24 mouse cellular contexts compared by ENCODE assay signal in genomic region chr5:118732221-118732620, GRCm38 (mm10).
DNase-seq lines count a peak whose midpoint lies in the region; ATAC-seq lines count a peak whose summit lies in the region.
"Had no signal": no experiment of that assay in that cellular context is flagged by ENCODE, and none has a peak within 500 bp of the region (broad histone marks: within the 10 kb centered on the region; RNA-seq: fewer than 3 reads in every experiment).

No protein-coding gene starts in this region.

- no peaks in the 10 kb centered on the region for H3K4me1 ChIP-seq in hindbrain, embryonic 11.5 days (replicated peaks; ENCODE audit: control insufficient read depth, insufficient read depth, low read length)
- H3K4me1 ChIP-seq in hindbrain, embryonic 16.5 days (ENCODE audit: control insufficient read depth, insufficient read depth, low read depth, low read length): no peaks in the 10 kb centered on the region
- H3K4me1 ChIP-seq: heart, embryonic 15.5 days; liver, embryonic 13.5 days; midbrain, embryonic 15.5 days had no signal

- no peak overlapping the region for H3K27ac ChIP-seq in hindbrain, embryonic 11.5 days (ENCODE audit: low read depth, low read length)
- no peak overlapping the region for H3K27ac ChIP-seq in hindbrain, embryonic 16.5 days (ENCODE audit: low read depth, low read length)
- H3K27ac ChIP-seq: forebrain, embryonic 10.5 days; heart, embryonic 15.5 days; hindbrain, embryonic 15.5 days; layer of hippocampus, adult 2 months; liver, embryonic 13.5 days; midbrain, embryonic 15.5 days; neural tube, embryonic 15.5 days had no signal

- no peaks in the 10 kb centered on the region for H3K9me3 ChIP-seq in hindbrain, embryonic 11.5 days (ENCODE audit: control insufficient read depth, low read length)
- no peaks in the 10 kb centered on the region for H3K9me3 ChIP-seq in hindbrain, embryonic 16.5 days (ENCODE audit: control insufficient read depth, low read length)
- H3K9me3 ChIP-seq: forebrain, embryonic 10.5 days; heart, embryonic 15.5 days; hindbrain, embryonic 15.5 days; liver, embryonic 13.5 days; megakaryocyte, embryonic 14.5 days; midbrain, embryonic 15.5 days; neural tube, embryonic 15.5 days had no signal

- H3K4me3 ChIP-seq in hindbrain, embryonic 11.5 days (ENCODE audit: low read depth, low read length): no peak overlapping the region
- no peak overlapping the region for H3K4me3 ChIP-seq in hindbrain, embryonic 16.5 days (ENCODE audit: low read length)
- H3K4me3 ChIP-seq: forebrain, embryonic 10.5 days; heart, embryonic 15.5 days; hindbrain, embryonic 15.5 days; layer of hippocampus, adult 2 months; liver, embryonic 13.5 days; midbrain, embryonic 15.5 days; neural tube, embryonic 15.5 days had no signal

- peak; percentile 55 for DNase-seq in cerebellum, adult 11-12 months
- DNase-seq in cerebellum, postnatal 4 days (ENCODE audit: low spot score in 2 of 2): no peak
- peak; percentile 20 for DNase-seq in hindbrain, embryonic 11.5 days (ENCODE audit: low spot score)
- peak; percentile 83 to 87 for DNase-seq in cerebellum, postnatal 10 days
- DNase-seq in retina, embryonic 14.5 days (ENCODE audit: low spot score): peak; percentile 32
- DNase-seq in layer of hippocampus, adult 8-10 months (ENCODE audit: low spot score in 2 of 2): no peak
- no peak for DNase-seq in neural tube, embryonic 10.5 days (ENCODE audit: extremely low spot score, low spot score)
- DNase-seq: adrenal gland, postnatal 10 days; heart, postnatal 36 days; kidney, adult 9 months; kidney, postnatal 25 days; liver, embryonic 13.5 days; lung, adult 2 months; right cerebral cortex, postnatal 25 days; spleen, adult 18-20 months had no signal

- no peak overlapping the region for H3K9ac ChIP-seq in hindbrain, embryonic 11.5 days (ENCODE audit: low read depth, low read length)
- no peak overlapping the region for H3K9ac ChIP-seq in hindbrain, embryonic 16.5 days (ENCODE audit: low read depth, low read length)
- H3K9ac ChIP-seq: heart, embryonic 15.5 days; hindbrain, embryonic 15.5 days; liver, embryonic 13.5 days; midbrain, embryonic 15.5 days; neural tube, embryonic 15.5 days had no signal

- 69% methylated on average over 3 of the region's 3 CpGs for WGBS in hindbrain, embryonic 11.5 days
- WGBS in hindbrain, embryonic 16.5 days: 55% methylated on average over 3 of the region's 3 CpGs

- no peaks in the 10 kb centered on the region for H3K27me3 ChIP-seq in hindbrain, embryonic 11.5 days (ENCODE audit: control insufficient read depth, insufficient read depth, low read length)
- H3K27me3 ChIP-seq in hindbrain, embryonic 16.5 days (replicated peaks; ENCODE audit: control insufficient read depth, insufficient read depth, low read length): no peaks in the 10 kb centered on the region
- H3K27me3 ChIP-seq: heart, embryonic 15.5 days; hindbrain, embryonic 15.5 days; liver, embryonic 13.5 days; megakaryocyte, embryonic 14.5 days; midbrain, embryonic 15.5 days; neural tube, embryonic 15.5 days had no signal

- no peak for ATAC-seq in hindbrain, embryonic 11.5 days (ENCODE audit: low FRiP score)
- ATAC-seq in hindbrain, embryonic 16.5 days: no peak
- ATAC-seq: intestine, embryonic 16.5 days; midbrain, embryonic 15.5 days had no signal

- H3K4me2 ChIP-seq in hindbrain, embryonic 11.5 days (replicated peaks; ENCODE audit: low read depth, low read length): no peak overlapping the region
- no peak overlapping the region for H3K4me2 ChIP-seq in hindbrain, embryonic 16.5 days (ENCODE audit: low read length)
- H3K4me2 ChIP-seq: heart, embryonic 15.5 days; hindbrain, embryonic 15.5 days; liver, embryonic 13.5 days; midbrain, embryonic 15.5 days; neural tube, embryonic 15.5 days had no signal

- H3K36me3 ChIP-seq in hindbrain, embryonic 11.5 days (ENCODE audit: control insufficient read depth, insufficient read depth, low read length): peaks cover 9% of the 10 kb centered on the region
- peaks cover 24% of the 10 kb centered on the region for H3K36me3 ChIP-seq in hindbrain, embryonic 16.5 days (ENCODE audit: control insufficient read depth, insufficient read depth, low read length)

Comparison
In these comparisons a context has a peak if more than half of its experiments do, and no peak if none do; other contexts are left out.
1. DNase-seq: peak in cerebellum, adult 11-12 months (single experiment), hindbrain, embryonic 11.5 days (single experiment), cerebellum, postnatal 10 days (2 of 2) and retina, embryonic 14.5 days (single experiment); none in cerebellum, postnatal 4 days (0 of 2), layer of hippocampus, adult 8-10 months (0 of 2) and neural tube, embryonic 10.5 days (single experiment).